ENCODE assay signal across 8 mouse cellular contexts in the genomic region with DNA sequence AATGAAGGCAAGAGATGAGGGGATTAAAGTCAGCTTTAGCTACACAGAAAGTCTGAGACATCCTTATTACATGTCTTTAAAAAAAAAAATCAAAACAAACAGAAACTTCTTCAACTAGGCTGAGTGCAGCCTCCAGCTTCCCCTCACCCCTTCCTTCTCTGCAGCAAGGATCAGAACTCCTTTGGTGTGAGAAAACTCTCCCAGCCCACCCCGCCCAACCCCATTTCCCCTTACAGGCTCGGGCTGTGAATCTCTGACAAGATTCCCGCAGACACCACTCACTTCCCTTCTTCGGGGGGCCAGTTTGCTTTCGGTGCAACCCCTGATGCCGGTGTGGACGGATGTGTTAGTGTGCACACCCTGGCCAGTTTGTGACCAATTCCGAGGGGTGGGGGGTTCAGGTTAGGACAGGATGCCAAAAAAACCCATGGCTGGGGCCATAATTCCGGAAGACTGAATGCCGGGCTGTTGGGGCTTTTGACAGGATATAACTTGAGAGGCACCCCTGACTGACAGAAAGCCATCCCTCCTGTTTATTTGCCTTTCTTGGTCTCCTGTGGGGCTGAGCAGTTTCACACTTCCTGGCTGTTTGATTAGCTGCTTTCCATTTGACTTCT. TPM values are rescaled to one million over a fixed set of nuclear protein-coding genes. Genes with fewer than 3 reads are reported as not detected.
DNase-seq lines count a peak whose midpoint lies in the region; ATAC-seq and TF ChIP-seq lines count a peak whose summit lies in the region.

No protein-coding gene starts in this region.

- H3K4me1 ChIP-seq in midbrain, embryonic 10.5 days, result peaks cover 5% of the 10 kb centered on the region; the same call in 1 of the 2 replicates
- H3K4me1 ChIP-seq in midbrain, postnatal 0 days (ENCODE audit: insufficient read depth, low read length), result no peaks in the 10 kb centered on the region
- peaks cover 3% of the 10 kb centered on the region; the same call in 1 of the 2 replicates for H3K4me1 ChIP-seq in limb, embryonic 12.5 days (replicated peaks)
- no peaks in the 10 kb centered on the region for H3K4me1 ChIP-seq in small intestine, adult 2 months (ENCODE audit: control insufficient read depth, insufficient read depth, insufficient read length, low read length)

- no peak overlapping the region for H3K4me2 ChIP-seq in midbrain, postnatal 0 days (ENCODE audit: low read depth, low read length, poor library complexity, severe bottlenecking)
- H3K4me2 ChIP-seq in limb, embryonic 12.5 days, result peak overlapping the region; percentile 28

- H3K27me3 ChIP-seq in midbrain, embryonic 10.5 days (ENCODE audit: low read depth, poor library complexity, severe bottlenecking), result no peaks in the 10 kb centered on the region
- H3K27me3 ChIP-seq in midbrain, postnatal 0 days (ENCODE audit: insufficient read depth, low read length), result no peaks in the 10 kb centered on the region
- H3K27me3 ChIP-seq in limb, embryonic 12.5 days, result no peaks in the 10 kb centered on the region; the same call in 1 of the 2 replicates
- peaks cover 5% of the 10 kb centered on the region; the same call in 1 of the 2 replicates for H3K27me3 ChIP-seq in small intestine, adult 2 months (ENCODE audit: control insufficient read depth, insufficient read depth, low read length)

- no peak for ATAC-seq in midbrain, postnatal 0 days (ENCODE audit: low FRiP score)
- no peak for ATAC-seq in limb, embryonic 12.5 days (ENCODE audit: insufficient number of reproducible peaks, insufficient read depth, low FRiP score, low TSS enrichment, low read depth)

- H3K36me3 ChIP-seq in midbrain, embryonic 10.5 days, result no peaks in the 10 kb centered on the region
- no peaks in the 10 kb centered on the region for H3K36me3 ChIP-seq in midbrain, postnatal 0 days (ENCODE audit: insufficient read depth, low read length)
- H3K36me3 ChIP-seq in limb, embryonic 12.5 days, result no peaks in the 10 kb centered on the region
- H3K36me3 ChIP-seq in small intestine, adult 2 months (ENCODE audit: control insufficient read depth, insufficient read depth, low read length), result no peaks in the 10 kb centered on the region

- 65% methylated on average over 10 of the region's 10 CpGs for WGBS in midbrain, embryonic 10.5 days
- 70% methylated on average over 10 of the region's 10 CpGs for WGBS in midbrain, postnatal 0 days
- 25% methylated on average over 10 of the region's 10 CpGs for WGBS in limb, embryonic 12.5 days
- WGBS in small intestine, adult 2 months, result 9% methylated on average over 10 of the region's 10 CpGs

- H3K27ac ChIP-seq in midbrain, embryonic 10.5 days (replicated peaks), result peak overlapping the region; percentile 42; the same call in 1 of the 2 replicates
- no peak overlapping the region for H3K27ac ChIP-seq in midbrain, postnatal 0 days (ENCODE audit: low read depth, low read length)
- H3K27ac ChIP-seq in limb, embryonic 12.5 days, result peak overlapping the region; percentile 29; the same call in 1 of the 2 replicates
- no peak overlapping the region for H3K27ac ChIP-seq in small intestine, adult 2 months (ENCODE audit: insufficient read depth, low read depth, low read length)

- no peak for TF ChIP-seq POLR2A in small intestine, adult 2 months (IDR thresholded peaks at IDR 0.05; ENCODE audit: low read depth, low read length)

- peak; percentile 29 for DNase-seq in midbrain, embryonic 10.5 days (ENCODE audit: low spot score)
- DNase-seq in midbrain, postnatal 0 days (ENCODE audit: low spot score), result no peak
- peak; percentile 25 for DNase-seq in embryo, embryonic 11 days
- DNase-seq in right cerebral cortex, adult 18-20 months, result no peak
- DNase-seq in spleen, postnatal 4 days (ENCODE audit: low spot score in 2 of 2), result no peak
- DNase-seq in ovary, adult 18-20 months (ENCODE audit: low spot score), result no peak

- TF ChIP-seq CTCF in midbrain, postnatal 0 days (IDR thresholded peaks at IDR 0.05), result no peak
- no peak for TF ChIP-seq CTCF in small intestine, adult 2 months (IDR thresholded peaks at IDR 0.05; ENCODE audit: extremely low read depth, insufficient read length, insufficient replicate concordance, low read depth, low read length)

- no peak overlapping the region for H3K9ac ChIP-seq in midbrain, postnatal 0 days (replicated peaks; ENCODE audit: low read length, poor library complexity, severe bottlenecking)
- no peak overlapping the region for H3K9ac ChIP-seq in limb, embryonic 12.5 days (replicated peaks)

- H3K4me3 ChIP-seq in midbrain, embryonic 10.5 days, result no peak overlapping the region
- H3K4me3 ChIP-seq in midbrain, postnatal 0 days (ENCODE audit: low read depth, low read length), result no peak overlapping the region
- peak overlapping the region; percentile 12; the same call in 1 of the 2 replicates for H3K4me3 ChIP-seq in limb, embryonic 12.5 days (replicated peaks)
- H3K4me3 ChIP-seq in small intestine, adult 2 months (ENCODE audit: low read depth, low read length), result peak overlapping the region; percentile 28

- no peaks in the 10 kb centered on the region for H3K9me3 ChIP-seq in midbrain, embryonic 10.5 days (replicated peaks)
- no peaks in the 10 kb centered on the region for H3K9me3 ChIP-seq in midbrain, postnatal 0 days (ENCODE audit: low read length)
- H3K9me3 ChIP-seq in limb, embryonic 12.5 days, result no peaks in the 10 kb centered on the region

RNA-seq across cellular contexts. Expression of gene Lrrc43, which starts 18.2 kb away (rescaled TPM):
- not detected in 2 replicates for polyA plus RNA-seq in midbrain, embryonic 10.5 days (2016; fragmentation: Nextera tagmentation; extraction: Ambion mirVana)
- 0.61 and 0.77 TPM in 2 replicates for total RNA-seq in midbrain, postnatal 0 days (2014; rRNA removed)
- 1.2 and 1.3 TPM in 2 replicates for polyA plus RNA-seq in midbrain, postnatal 0 days (2015; fragmentation: Nextera tagmentation; extraction: Ambion mirVana)
- polyA plus RNA-seq in limb, embryonic 12.5 days (2016; fragmentation: Nextera tagmentation; extraction: Ambion mirVana), result not detected in 2 replicates
- not detected in 2 replicates for polyA plus RNA-seq in small intestine, adult 2 months (2012; rRNA removed)

RNA-seq across cellular contexts. Expression of gene Il31, which starts 18.4 kb away (rescaled TPM):
- polyA plus RNA-seq in midbrain, embryonic 10.5 days (2016; fragmentation: Nextera tagmentation; extraction: Ambion mirVana), result not detected in 2 replicates
- not detected in 2 replicates for total RNA-seq in midbrain, postnatal 0 days (2014; rRNA removed)
- polyA plus RNA-seq in midbrain, postnatal 0 days (2015; fragmentation: Nextera tagmentation; extraction: Ambion mirVana), result not detected in 2 replicates
- not detected in 2 replicates for polyA plus RNA-seq in limb, embryonic 12.5 days (2016; fragmentation: Nextera tagmentation; extraction: Ambion mirVana)
- not detected in 2 replicates for polyA plus RNA-seq in small intestine, adult 2 months (2012; rRNA removed)

RNA-seq across cellular contexts. Expression of gene B3gnt4, which starts 39.4 kb away (rescaled TPM):
- polyA plus RNA-seq in midbrain, embryonic 10.5 days (2016; fragmentation: Nextera tagmentation; extraction: Ambion mirVana), result 0.83 and 2.1 TPM in 2 replicates
- total RNA-seq in midbrain, postnatal 0 days (2014; rRNA removed), result 3.9 and 5.3 TPM in 2 replicates
- polyA plus RNA-seq in midbrain, postnatal 0 days (2015; fragmentation: Nextera tagmentation; extraction: Ambion mirVana), result 1.3 and 1.4 TPM in 2 replicates
- 0.92 and 1.6 TPM in 2 replicates for polyA plus RNA-seq in limb, embryonic 12.5 days (2016; fragmentation: Nextera tagmentation; extraction: Ambion mirVana)
- polyA plus RNA-seq in small intestine, adult 2 months (2012; rRNA removed), result not detected in 2 replicates

RNA-seq across cellular contexts. Expression of gene Diablo, which starts 53.1 kb away (rescaled TPM):
- 157 and 166 TPM in 2 replicates for polyA plus RNA-seq in midbrain, embryonic 10.5 days (2016; fragmentation: Nextera tagmentation; extraction: Ambion mirVana)
- total RNA-seq in midbrain, postnatal 0 days (2014; rRNA removed), result 77.6 and 81.1 TPM in 2 replicates
- 87.2 and 89.5 TPM in 2 replicates for polyA plus RNA-seq in midbrain, postnatal 0 days (2015; fragmentation: Nextera tagmentation; extraction: Ambion mirVana)
- polyA plus RNA-seq in limb, embryonic 12.5 days (2016; fragmentation: Nextera tagmentation; extraction: Ambion mirVana), result 112 and 120 TPM in 2 replicates
- polyA plus RNA-seq in small intestine, adult 2 months (2012; rRNA removed), result 16.8 and 25.6 TPM in 2 replicates

RNA-seq across cellular contexts. Expression of gene Gm49027, which starts 54.4 kb away (rescaled TPM):
- not detected in 2 replicates for polyA plus RNA-seq in midbrain, embryonic 10.5 days (2016; fragmentation: Nextera tagmentation; extraction: Ambion mirVana)
- total RNA-seq in midbrain, postnatal 0 days (2014; rRNA removed), result 0.93 and 2.1 TPM in 2 replicates
- polyA plus RNA-seq in midbrain, postnatal 0 days (2015; fragmentation: Nextera tagmentation; extraction: Ambion mirVana), result 0.18 and 0.43 TPM in 2 replicates
- 0.24 and 0.32 TPM in 2 replicates for polyA plus RNA-seq in limb, embryonic 12.5 days (2016; fragmentation: Nextera tagmentation; extraction: Ambion mirVana)
- polyA plus RNA-seq in small intestine, adult 2 months (2012; rRNA removed), result 6.9 and 9.3 TPM in 2 replicates

Comparison
In these comparisons a context has a peak if more than half of its experiments do, and no peak if none do; other contexts are left out.
1. DNase-seq: peak in midbrain, embryonic 10.5 days (single experiment) and embryo, embryonic 11 days (single experiment); none in midbrain, postnatal 0 days (single experiment), right cerebral cortex, adult 18-20 months (single experiment), spleen, postnatal 4 days (0 of 2) and ovary, adult 18-20 months (single experiment).
2. H3K27ac ChIP-seq: peak in midbrain, embryonic 10.5 days (single experiment) and limb, embryonic 12.5 days (single experiment); none in midbrain, postnatal 0 days (single experiment) and small intestine, adult 2 months (single experiment).
3. H3K4me3 ChIP-seq: peak in limb, embryonic 12.5 days (single experiment) and small intestine, adult 2 months (single experiment); none in midbrain, embryonic 10.5 days (single experiment) and midbrain, postnatal 0 days (single experiment).